Mouse (Mus musculus) myocyte (in vitro differentiated cells): Measurements from ENCODE around the gene Rps6kc1.

Experiments
- MAX ChIP-seq: IDR thresholded peaks from one replicate; pipeline ENCODE4 v1.6.1; 2011; ENCODE audit warnings: low read depth, mild to moderate bottlenecking, control low read depth
- POLR2A ChIP-seq: IDR thresholded peaks from one replicate; pipeline ENCODE4 v1.6.1; 2011; ENCODE audit warnings: low read depth, mild to moderate bottlenecking, control low read depth, moderate library complexity; ENCODE audit not compliant: insufficient read length
- TCF12 ChIP-seq: IDR thresholded peaks from one replicate; pipeline ENCODE4 v1.6.1; 2011; ENCODE audit warnings: mild to moderate bottlenecking, control low read depth; ENCODE audit not compliant: poor library complexity, insufficient read depth, severe bottlenecking
- USF1 ChIP-seq: IDR thresholded peaks from one replicate; pipeline ENCODE4 v1.6.1; 2011; ENCODE audit warnings: low read depth, mild to moderate bottlenecking, control low read depth, moderate library complexity

- TF ChIP-seq POLR2A (no peak), MAX (no peak), TCF12 (no peak), USF1 (no peak)
Measured at GRCm38 (mm10) chr1:190653081-190653480, 258.5 kb downstream of the Rps6kc1 start.
